Mouse (Mus musculus) liver, embryonic 14.5 days (tissue): ENCODE measurements around the gene Cyp2w1.

ENCODE experiments used
- CTCF ChIP-seq: IDR thresholded peaks from 2 replicates; pipeline ENCODE4 v1.5.1; 2016; ENCODE audit warnings: antibody characterized with exemption, low read depth, control low read depth
- EP300 ChIP-seq: IDR thresholded peaks from 2 replicates; pipeline ENCODE4 v1.6.1; 2016; ENCODE audit warnings: antibody characterized with exemption, low read depth

DNA sequence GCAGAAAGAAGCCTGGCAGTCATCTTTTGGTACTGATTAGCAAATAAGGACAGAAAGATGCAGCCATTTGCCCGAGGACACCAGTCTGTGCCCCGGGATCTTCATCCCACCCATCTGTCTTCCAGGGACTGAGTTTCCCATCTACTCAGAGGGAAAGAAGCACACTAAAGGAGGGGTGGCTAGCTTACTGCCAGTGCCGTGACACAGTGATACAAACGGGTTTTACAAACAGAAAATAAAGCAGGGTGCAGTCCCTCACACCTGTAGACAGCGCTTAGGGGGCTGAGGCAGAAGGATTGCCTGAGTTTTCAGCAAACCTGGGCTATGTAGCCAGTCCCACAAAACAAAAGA, 7.1 kb upstream of the Cyp2w1 start:
- TF ChIP-seq CTCF = no peak
- no peak for TF ChIP-seq EP300
